Mouse (Mus musculus) ovary, adult 10 weeks (tissue): ENCODE measurements around the gene BC049715. TPM values are rescaled to one million over a fixed set of nuclear protein-coding genes. Genes with fewer than 3 reads are reported as not detected.

Experiments
- polyA plus RNA-seq: library from polyadenylated mRNA; stranded (reverse); fragments of 350-450 nt; fragmentation: Illumina TruSeq; extraction: RNeasy Lipid Tissue Mini Kit (QIAGEN cat#74804); gene quantifications from one replicate; pipeline ENCODE4 v1.2.3, GENCODE M21; 2014

The BC049715 gene
- 0.51 TPM for polyA plus RNA-seq

DNA sequence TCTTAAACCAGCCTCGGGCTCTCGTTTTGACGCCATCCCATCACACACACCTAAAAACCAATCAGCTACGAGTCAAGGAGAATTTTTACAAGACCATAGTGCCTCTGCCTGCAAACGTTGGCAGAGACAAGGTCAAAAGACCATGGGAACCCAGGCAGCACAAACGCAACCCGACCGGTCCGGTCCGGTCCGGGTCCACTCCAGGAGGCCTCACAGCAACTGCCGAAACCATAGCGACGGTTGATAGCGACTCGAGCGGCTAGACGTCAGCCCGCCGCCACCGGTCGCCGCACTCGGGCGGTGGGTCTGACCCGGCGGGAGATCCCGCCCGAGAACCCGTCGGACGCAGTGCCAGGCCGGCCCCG, at the start of gene BC049715:
BC049715 (plus strand) TSS at position 111 of the 365 bp plus-strand sequence.

DNA sequence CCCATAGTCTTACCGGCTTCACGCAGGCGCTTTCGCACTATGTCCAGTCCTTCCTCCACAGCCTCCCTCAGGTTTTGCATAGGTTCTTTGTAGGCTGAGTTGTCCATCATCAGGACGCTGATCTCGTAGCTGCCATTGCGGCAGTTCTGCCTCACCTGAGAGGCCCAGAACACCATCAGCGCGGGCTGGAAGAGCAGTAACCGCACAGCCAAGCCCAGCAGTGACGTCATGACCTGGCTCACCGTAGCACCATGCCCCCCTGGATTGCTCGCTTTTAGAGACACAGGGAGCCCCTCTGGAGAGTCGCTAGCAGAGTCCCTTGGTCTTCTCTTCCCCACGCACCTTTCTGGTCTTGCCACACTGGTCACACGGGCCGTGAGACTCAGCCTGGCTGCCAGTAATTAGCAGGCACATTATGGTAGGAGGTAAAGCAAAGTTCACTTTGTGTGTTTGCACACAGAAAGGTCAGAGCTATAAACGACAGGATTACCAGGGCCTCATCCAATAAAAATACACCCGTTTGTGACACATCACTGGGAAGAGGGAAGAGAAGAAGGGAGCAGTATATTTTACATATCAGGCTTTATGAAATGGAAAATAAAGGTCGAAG, 45.9 kb upstream of the BC049715 start, which contains the start of gene Gucy2c:
Gucy2c (minus strand) TSS at position 389 of the 610 bp plus-strand sequence.

DNA sequence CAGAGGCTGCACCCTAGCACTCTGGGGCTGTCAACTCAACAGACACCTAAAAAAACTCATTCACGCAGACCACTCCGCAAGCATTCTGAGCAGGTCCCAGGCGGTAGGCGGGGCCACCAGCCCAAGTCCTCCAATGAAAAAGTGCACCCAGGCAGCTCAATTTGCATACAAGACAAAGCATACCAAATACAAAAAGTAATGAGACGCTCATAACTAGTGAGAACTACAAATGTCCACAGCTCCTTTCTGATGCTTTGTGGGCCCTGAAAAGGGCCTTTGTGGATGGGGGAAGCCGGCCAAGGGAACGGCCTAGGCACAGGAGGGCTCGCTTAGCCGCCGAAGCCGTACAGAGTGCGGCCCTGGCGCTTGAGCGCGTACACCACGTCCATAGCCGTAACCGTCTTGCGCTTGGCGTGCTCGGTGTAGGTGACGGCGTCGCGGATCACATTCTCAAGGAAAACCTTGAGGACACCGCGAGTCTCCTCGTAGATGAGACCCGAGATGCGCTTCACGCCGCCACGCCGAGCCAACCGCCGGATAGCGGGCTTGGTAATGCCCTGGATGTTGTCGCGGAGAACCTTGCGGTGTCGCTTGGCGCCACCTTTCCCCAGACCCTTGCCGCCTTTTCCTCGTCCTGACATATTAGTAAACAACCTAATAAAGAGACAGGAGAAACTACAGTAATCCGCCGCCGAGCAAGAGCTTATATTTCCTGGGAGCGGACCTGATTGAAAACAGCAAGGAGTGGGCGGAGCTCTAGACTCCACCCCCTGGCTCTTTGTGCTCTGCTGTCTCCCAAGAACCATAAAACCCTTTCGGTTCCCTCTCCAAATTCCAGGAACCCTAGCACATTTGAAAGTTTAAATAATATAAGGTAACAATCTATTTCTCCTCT, 23.4 kb upstream of the BC049715 start, which contains the start of gene Hist4h4:
Hist4h4 (minus strand) TSS at position 677 of the 895 bp plus-strand sequence.

DNA sequence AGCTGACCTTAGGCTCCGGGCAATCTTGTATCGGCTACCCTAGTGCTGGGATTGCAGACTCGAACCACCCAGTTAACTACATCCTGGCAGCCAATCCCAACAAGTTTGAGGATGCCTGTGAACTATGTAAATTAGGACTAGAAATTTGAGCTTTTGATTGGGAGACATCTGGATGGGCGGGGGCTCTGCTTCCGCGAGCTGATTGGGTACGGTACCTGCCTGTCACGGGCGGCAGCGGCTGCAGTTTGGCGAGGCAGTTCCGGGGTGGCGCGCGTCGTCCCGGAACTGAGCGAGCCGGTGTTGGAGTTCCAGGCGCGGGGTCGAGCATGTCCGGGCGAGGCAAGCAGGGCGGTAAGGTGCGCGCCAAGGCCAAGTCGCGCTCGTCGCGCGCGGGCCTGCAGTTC, 19.4 kb upstream of the BC049715 start, which contains the start of gene H2afj:
H2afj (plus strand) TSS at position 231 of the 404 bp plus-strand sequence.

DNA sequence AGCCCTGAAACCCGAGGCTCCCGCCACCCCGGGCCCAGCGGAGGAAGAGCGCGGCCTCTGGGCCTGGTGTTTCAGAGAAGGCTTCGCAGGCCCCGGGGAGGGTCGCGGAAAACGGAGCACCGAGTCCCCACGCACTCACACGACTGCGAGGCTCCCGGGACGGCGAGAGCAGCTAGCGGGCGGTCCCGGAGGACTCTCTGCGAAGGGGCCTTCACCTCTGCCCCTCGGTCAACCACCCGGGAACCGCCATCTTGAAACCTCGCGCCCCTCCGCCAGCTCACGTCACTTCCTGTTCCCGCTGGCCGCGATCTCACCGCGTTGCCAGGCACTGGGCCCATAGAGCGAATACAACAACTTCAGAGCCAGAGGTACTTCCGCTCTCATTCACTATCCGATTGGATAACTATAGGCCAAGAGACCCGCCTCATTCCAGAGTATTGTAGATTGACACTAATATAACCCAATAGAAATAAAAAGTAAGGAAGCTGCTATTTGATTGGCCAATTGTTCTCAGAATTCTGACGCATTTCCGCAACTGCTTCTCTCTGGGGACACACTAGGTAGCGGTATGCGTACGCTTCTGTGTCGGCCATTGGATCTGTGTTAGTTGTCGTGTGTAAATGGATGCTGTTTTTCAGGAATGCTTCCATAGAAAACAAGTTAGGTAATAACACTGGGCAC, 595 bp downstream of the BC049715 start, which contains the start of gene Wbp11:
Wbp11 (minus strand) TSS at position 353 of the 681 bp plus-strand sequence.

DNA sequence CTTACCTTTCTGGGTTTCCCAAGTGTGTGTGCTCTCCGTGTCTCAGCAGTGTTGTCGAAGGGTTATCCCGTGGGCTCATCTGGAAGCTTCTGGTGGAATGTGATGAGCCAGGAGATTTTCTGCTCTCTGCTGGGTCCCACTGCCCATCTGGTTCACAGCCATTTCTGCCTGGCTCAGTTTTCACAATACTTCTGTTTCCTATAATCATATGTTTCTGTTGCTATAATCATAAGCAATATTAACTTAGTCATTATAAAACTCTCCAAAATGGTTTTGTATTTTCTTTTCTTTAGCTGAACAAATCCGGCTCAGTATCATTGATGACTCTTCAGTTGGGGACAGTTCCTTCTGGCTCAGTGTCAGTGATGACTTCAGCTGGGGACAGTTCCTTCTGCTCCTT, 7.9 kb downstream of the BC049715 start, which contains the start of gene Smco3:
Smco3 (minus strand) TSS at position 101 of the 400 bp plus-strand sequence.

DNA sequence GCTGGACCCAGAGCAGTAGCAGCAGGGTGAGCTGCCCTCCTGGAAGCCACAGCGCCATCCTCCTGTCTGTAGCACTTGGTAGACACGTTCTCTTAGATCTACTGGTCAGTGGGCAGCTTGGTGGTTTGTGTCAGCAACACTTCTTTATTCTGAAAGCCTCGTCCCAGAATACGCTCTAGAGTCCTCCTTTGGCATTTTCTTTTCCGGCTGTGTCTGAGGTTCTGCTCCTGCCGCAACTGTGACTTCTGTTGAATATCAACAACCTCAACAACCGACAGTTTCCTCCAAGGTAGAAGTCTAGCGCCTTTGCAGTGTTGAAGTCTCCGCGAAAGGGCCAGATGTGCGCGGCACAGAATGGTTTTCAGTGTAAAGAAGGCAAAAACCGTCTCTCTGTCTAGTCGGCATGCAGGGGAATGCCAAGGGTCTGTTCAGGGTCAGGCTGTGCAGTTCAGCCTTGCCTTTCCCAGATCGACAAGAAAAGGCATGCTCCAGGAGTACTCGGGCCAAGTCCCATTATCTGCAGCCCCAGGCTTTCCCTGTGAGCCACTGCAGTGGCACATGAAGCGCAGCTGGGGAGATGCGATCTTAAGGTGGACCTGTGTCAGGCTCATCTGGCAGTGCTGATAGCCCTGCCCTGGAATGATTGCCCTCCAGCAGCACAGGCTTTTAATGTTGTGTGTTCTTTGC, 29.9 kb downstream of the BC049715 start, which contains the start of gene Art4:
Art4 (minus strand) TSS at position 548 of the 687 bp plus-strand sequence.

DNA sequence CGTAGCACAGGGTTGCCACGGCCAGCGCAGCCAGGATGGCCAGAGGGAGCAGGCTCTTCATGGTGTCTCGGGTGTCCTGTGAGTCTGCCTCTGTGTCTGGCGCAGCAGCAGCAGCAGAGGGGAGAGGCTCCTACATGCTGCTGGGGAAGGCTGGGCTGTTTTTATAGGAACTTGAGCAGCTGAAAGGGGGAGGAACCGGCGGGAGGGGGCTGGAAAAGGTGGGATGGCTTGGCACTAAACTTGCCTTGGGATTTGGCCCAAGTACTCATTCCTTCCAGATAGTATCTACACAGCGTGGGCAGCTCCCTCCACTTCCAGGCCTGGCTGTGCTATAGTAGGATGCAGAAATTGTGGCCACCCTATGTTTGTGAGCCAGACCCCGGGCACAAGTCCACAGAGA, 48.2 kb downstream of the BC049715 start, which contains the start of gene Mgp:
Mgp (minus strand) TSS at position 154 of the 400 bp plus-strand sequence.

Other genes starting within 250 kb of the BC049715 start
- gene Plbd1, start 165.7 kb upstream of the BC049715 start, polyA plus RNA-seq, result 27.6 TPM
- gene Gucy2c, start 45.9 kb upstream of the BC049715 start, polyA plus RNA-seq, result not detected
- not detected for gene Hist4h4, start 23.2 kb upstream of the BC049715 start, polyA plus RNA-seq
- 4.6 TPM for gene H2afj, start 19.4 kb upstream of the BC049715 start, polyA plus RNA-seq
- gene Wbp11, start 607 bp downstream of the BC049715 start, polyA plus RNA-seq, result 142 TPM
- 0.57 TPM for gene Smco3, start 7.8 kb downstream of the BC049715 start, polyA plus RNA-seq
- 25.6 TPM for gene Art4, start 30.1 kb downstream of the BC049715 start, polyA plus RNA-seq
- gene Mgp, start 48.2 kb downstream of the BC049715 start, polyA plus RNA-seq, result 138 TPM
- gene Erp27, start 94.6 kb downstream of the BC049715 start, polyA plus RNA-seq, result not detected
- gene Pde6h, start 96.2 kb downstream of the BC049715 start, polyA plus RNA-seq, result not detected
- 11.5 TPM for gene Arhgdib, start 114.3 kb downstream of the BC049715 start, polyA plus RNA-seq